Mouse (Mus musculus) CH12.LX (cell line): Measurements from ENCODE around the gene Cep170. TPM values are rescaled to one million over a fixed set of nuclear protein-coding genes. Genes with fewer than 3 reads are reported as not detected.
A peak's percentile ranks its signal among the peaks of the same experiment; 100 is the strongest.

Source experiments
- DNase-seq: peaks from one replicate; pipeline ENCODE4 v3.0.0-alpha.2; 2013; ENCODE audit errors: extremely low read depth
- H3K27ac ChIP-seq: 2 replicates; pipeline ENCODE4 v1.5.1; 2012; ENCODE audit warnings: low read depth, mild to moderate bottlenecking, control low read depth, moderate library complexity; ENCODE audit not compliant: insufficient read depth
- H3K27me3 ChIP-seq: replicated peaks from 2 replicates; pipeline ENCODE3; 2012; ENCODE audit warnings: inconsistent platforms
- H3K36me3 ChIP-seq, 2 experiments: replicated peaks in 1 of 2; 2 replicates each; pipeline versions ENCODE3 to v1.6.1; 2012; ENCODE audit warnings: inconsistent platforms in 1 of 2, low read length in 1 of 2, mild to moderate bottlenecking in 1 of 2, mixed read lengths in 1 of 2, moderate library complexity in 1 of 2; ENCODE audit not compliant: control insufficient read depth in 1 of 2, insufficient read depth in 1 of 2
- H3K4me1 ChIP-seq, 2 experiments: 2 replicates each; pipeline ENCODE4 v1.6.1; 2012; ENCODE audit warnings: inconsistent platforms in 1 of 2, moderate library complexity in 1 of 2; ENCODE audit not compliant: insufficient read depth in 2 of 2, control insufficient read depth in 1 of 2
- H3K4me2 ChIP-seq: 2 replicates; pipeline ENCODE4 v1.6.1; 2012; ENCODE audit warnings: low read depth, mild to moderate bottlenecking, control low read depth; ENCODE audit not compliant: poor library complexity, insufficient read depth, severe bottlenecking
- H3K4me3 ChIP-seq, 3 experiments: fragments of 150-350 bp in 1 of 3; sonication (generic) in 1 of 3; replicated peaks in 1 of 3; 2 replicates each; pipeline versions ENCODE3 to v1.5.1; 2011 to 2012; ENCODE audit warnings: low read depth in 2 of 3, low read length in 2 of 3, mild to moderate bottlenecking in 2 of 3, moderate library complexity in 2 of 3, control low read depth in 1 of 3, improper control_type of control experiment in 1 of 3, inconsistent platforms in 1 of 3, mixed read lengths in 1 of 3; ENCODE audit not compliant: poor library complexity in 1 of 3
- H3K79me2 ChIP-seq: replicated peaks from 2 replicates; pipeline ENCODE4 v1.6.1; 2012; ENCODE audit warnings: mild to moderate bottlenecking, moderate library complexity; ENCODE audit not compliant: control insufficient read depth, poor library complexity, insufficient read depth, severe bottlenecking; ENCODE audit errors: extremely low read depth
- H3K9ac ChIP-seq: 2 replicates; pipeline ENCODE4 v1.6.1; 2012; ENCODE audit warnings: low read depth, mild to moderate bottlenecking, control low read depth, moderate library complexity; ENCODE audit not compliant: insufficient read depth
- H3K9me3 ChIP-seq: replicated peaks from 2 replicates; pipeline ENCODE3; 2012; ENCODE audit warnings: low read length, inconsistent platforms, mixed read lengths
- BHLHE40 ChIP-seq: IDR thresholded peaks from 2 replicates; pipeline ENCODE4 v1.6.1; 2011; ENCODE audit warnings: mild to moderate bottlenecking, low read depth, low read length, improper control_type of control experiment
- CHD1 ChIP-seq: IDR thresholded peaks from 2 replicates; pipeline ENCODE4 v1.6.1; 2012; ENCODE audit warnings: low read depth, low read length, improper control_type of control experiment, inconsistent platforms
- CHD2 ChIP-seq: IDR thresholded peaks from 2 replicates; pipeline ENCODE4 v1.6.1; 2011; ENCODE audit warnings: low read length, improper control_type of control experiment
- CTCF ChIP-seq, 2 experiments: IDR thresholded peaks in 1 of 2; conservative IDR thresholded peaks in 1 of 2; 2 replicates each; pipeline ENCODE4 v1.5.1; 2011 to 2012; ENCODE audit warnings: low read depth in 2 of 2, low read length in 2 of 2, improper control_type of control experiment in 1 of 2, inconsistent platforms in 1 of 2, mild to moderate bottlenecking in 1 of 2, moderate library complexity in 1 of 2
- E2F4 ChIP-seq: IDR thresholded peaks from 2 replicates; pipeline ENCODE4 v1.6.1; 2011; ENCODE audit warnings: low read depth, low read length, improper control_type of control experiment; ENCODE audit not compliant: insufficient replicate concordance
- ELF1 ChIP-seq: IDR thresholded peaks from 2 replicates; pipeline ENCODE4 v1.6.1; 2014; ENCODE audit warnings: low read depth, mild to moderate bottlenecking, inconsistent platforms, low read length, improper control_type of control experiment
- EP300 ChIP-seq: IDR thresholded peaks from 2 replicates; pipeline ENCODE4 v1.6.1; 2011; ENCODE audit warnings: low read length, improper control_type of control experiment
- ETS1 ChIP-seq: conservative IDR thresholded peaks from 2 replicates; pipeline ENCODE4 v1.6.1; 2012; ENCODE audit warnings: low read depth, mild to moderate bottlenecking, inconsistent platforms, low read length, improper control_type of control experiment, moderate library complexity
- GABPA ChIP-seq: IDR thresholded peaks from 2 replicates; pipeline ENCODE4 v1.6.1; 2012; ENCODE audit warnings: low read depth, low read length, improper control_type of control experiment, inconsistent platforms; ENCODE audit not compliant: insufficient replicate concordance
- HCFC1 ChIP-seq: IDR thresholded peaks from 2 replicates; pipeline ENCODE4 v1.6.1; 2012; ENCODE audit warnings: low read depth, mild to moderate bottlenecking, inconsistent platforms, low read length, improper control_type of control experiment
- JUN ChIP-seq: IDR thresholded peaks from 2 replicates; pipeline ENCODE4 v1.6.1; 2011; ENCODE audit warnings: low read depth, mild to moderate bottlenecking, low read length, improper control_type of control experiment, moderate library complexity; ENCODE audit not compliant: insufficient read depth
- JUND ChIP-seq: conservative IDR thresholded peaks from 2 replicates; pipeline ENCODE4 v1.6.1; 2011; ENCODE audit warnings: low read depth, low read length, improper control_type of control experiment
- KAT2A ChIP-seq: IDR thresholded peaks from 2 replicates; pipeline ENCODE4 v1.6.1; 2012; ENCODE audit warnings: low read length, improper control_type of control experiment, inconsistent platforms; ENCODE audit not compliant: insufficient replicate concordance
- MAFK ChIP-seq: IDR thresholded peaks from 2 replicates; pipeline ENCODE4 v1.6.1; 2011; ENCODE audit warnings: low read length, improper control_type of control experiment; ENCODE audit not compliant: insufficient replicate concordance
- MAX ChIP-seq: IDR thresholded peaks from 2 replicates; pipeline ENCODE4 v1.6.1; 2011; ENCODE audit warnings: low read length, improper control_type of control experiment
- MAZ ChIP-seq: IDR thresholded peaks from 2 replicates; pipeline ENCODE4 v1.6.1; 2012; ENCODE audit warnings: low read depth, mild to moderate bottlenecking, inconsistent platforms, low read length, improper control_type of control experiment, moderate library complexity
- MEF2A ChIP-seq: IDR thresholded peaks from 2 replicates; pipeline ENCODE4 v1.6.1; 2014; ENCODE audit warnings: low read depth, mild to moderate bottlenecking, inconsistent platforms, low read length, improper control_type of control experiment, borderline replicate concordance
- MYC ChIP-seq: IDR thresholded peaks from 2 replicates; pipeline ENCODE4 v1.6.1; 2011; ENCODE audit warnings: low read depth, mild to moderate bottlenecking, improper control_type of control experiment, low read length
- NELFE ChIP-seq: IDR thresholded peaks from 2 replicates; pipeline ENCODE4 v1.6.1; 2011; ENCODE audit warnings: low read depth, low read length, improper control_type of control experiment
- NRF1 ChIP-seq: IDR thresholded peaks from 2 replicates; pipeline ENCODE4 v1.6.1; 2014; ENCODE audit warnings: low read depth, mild to moderate bottlenecking, inconsistent platforms, low read length, improper control_type of control experiment, moderate library complexity
- PAX5 ChIP-seq: IDR thresholded peaks from 2 replicates; pipeline ENCODE4 v1.6.1; 2012; ENCODE audit warnings: low read length, inconsistent platforms, mixed read lengths
- POLR2A ChIP-seq: IDR thresholded peaks from 2 replicates; pipeline ENCODE4 v1.6.1; 2011; ENCODE audit warnings: low read depth, mild to moderate bottlenecking, improper control_type of control experiment, low read length
- RAD21 ChIP-seq: IDR thresholded peaks from 2 replicates; pipeline ENCODE4 v1.6.1; 2011; ENCODE audit warnings: low read depth, mild to moderate bottlenecking, low read length, improper control_type of control experiment, moderate library complexity
- RCOR1 ChIP-seq: conservative IDR thresholded peaks from 2 replicates; pipeline ENCODE4 v1.6.1; 2012; ENCODE audit warnings: low read depth, mild to moderate bottlenecking, inconsistent platforms, low read length, improper control_type of control experiment
- SIN3A ChIP-seq: IDR thresholded peaks from 2 replicates; pipeline ENCODE4 v1.6.1; 2012; ENCODE audit warnings: low read length, improper control_type of control experiment, inconsistent platforms
- SMC3 ChIP-seq: IDR thresholded peaks from 2 replicates; pipeline ENCODE4 v1.6.1; 2011; ENCODE audit warnings: low read depth, low read length, improper control_type of control experiment
- TBP ChIP-seq: conservative IDR thresholded peaks from 2 replicates; pipeline ENCODE4 v1.6.1; 2011; ENCODE audit warnings: low read depth, low read length, improper control_type of control experiment
- TCF12 ChIP-seq: IDR thresholded peaks from 2 replicates; pipeline ENCODE4 v1.6.1; 2014; ENCODE audit warnings: low read depth, mild to moderate bottlenecking, inconsistent platforms, low read length, improper control_type of control experiment
- USF1 ChIP-seq: IDR thresholded peaks from 2 replicates; pipeline ENCODE4 v1.6.1; 2014; ENCODE audit warnings: low read depth, mild to moderate bottlenecking, inconsistent platforms, low read length, improper control_type of control experiment
- USF2 ChIP-seq: conservative IDR thresholded peaks from 2 replicates; pipeline ENCODE4 v1.6.1; 2011; ENCODE audit warnings: low read depth, low read length, improper control_type of control experiment
- ZC3H11A ChIP-seq: IDR thresholded peaks from 2 replicates; pipeline ENCODE4 v1.6.1; 2012; ENCODE audit warnings: low read depth, mild to moderate bottlenecking, inconsistent platforms, low read length, improper control_type of control experiment
- ZMIZ1 ChIP-seq: IDR thresholded peaks from 2 replicates; pipeline ENCODE4 v1.6.1; 2012; ENCODE audit warnings: low read depth, mild to moderate bottlenecking, inconsistent platforms, low read length, improper control_type of control experiment
- dilution Hi-C: fragments of 300-500 bp; cut with MboI; formaldehyde crosslinking; loops from 2 replicates; pipeline ENCODE4 v1.14.3; 2020; ENCODE audit warnings: low sequenced_read_pairs; ENCODE audit not compliant: extremely low pct_unique_long_range_greater_than_20kb, extremely low pct_ligation_motif_present
- in situ Hi-C: fragments of 300-500 bp; cut with MboI; formaldehyde crosslinking; loops from 3 replicates; pipeline ENCODE4 v1.14.3; 2019; ENCODE audit warnings: low sequenced_read_pairs, low pct_ligation_motif_present, low pct_unique_long_range_greater_than_20kb, mixed read lengths
- polyA plus RNA-seq: library from polyadenylated mRNA; unstranded; fragments of >175 nt; gene quantifications from 2 replicates; pipeline ENCODE4 v1.2.1, GENCODE M21; 2012; ENCODE audit warnings: low read depth; ENCODE audit not compliant: insufficient read length
- total RNA-seq, 2 experiments: library from RNA; depleted of rRNA; stranded (reverse); fragments of 300-350 nt in 1 of 2; fragments of >200 nt in 1 of 2; gene quantifications; 2 replicates each; pipeline ENCODE4 v1.2.3; 2012 to 2014

Cep170 gene
- total and polyA plus RNA-seq, 3 experiments = 14.8 to 16.6 (median 16.1) TPM

DNA sequence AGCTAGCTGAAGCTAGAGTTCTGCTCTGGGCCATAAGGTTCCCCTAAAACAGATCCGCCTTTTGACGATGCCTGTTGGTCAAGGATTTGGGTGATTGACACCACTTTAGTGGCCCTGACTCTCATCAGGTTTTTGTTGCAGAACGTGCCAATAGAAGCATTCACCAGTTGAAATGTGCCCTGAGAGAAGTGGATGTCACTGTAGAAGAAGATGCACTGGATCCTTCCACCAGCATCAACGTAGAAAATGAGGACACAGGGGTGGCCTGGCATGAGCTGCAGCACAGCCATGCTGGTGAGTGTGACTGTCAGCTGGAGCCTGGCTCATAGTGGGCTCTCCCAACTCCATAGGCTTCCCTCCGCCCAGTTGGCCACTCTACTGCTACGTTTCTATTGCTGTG lies 10.7 kb upstream of the Cep170 start:
- TF ChIP-seq POLR2A (0 out of 2 replicates have a peak, but pooled peaks have one; percentile 17), SIN3A (no peak), JUN (no peak)
- peaks cover 4 to 27% of the 10 kb centered on the region in 2 experiments for H3K36me3 ChIP-seq
- DNase-seq = no peak
- H3K79me2 ChIP-seq = peaks cover 8% of the 10 kb centered on the region
- in situ Hi-C loops = no loop called here
- peak overlapping the region; percentile 25; the same call in 1 of the 2 replicates for H3K9ac ChIP-seq
- peak overlapping the region in 1 of 3 experiments; percentile 9 for H3K4me3 ChIP-seq
- dilution Hi-C loops = no loop called here
- peak overlapping the region; percentile 94; the same call in 1 of the 2 replicates for H3K4me2 ChIP-seq
- peak overlapping the region; percentile 83 for H3K27ac ChIP-seq
- H3K27me3 ChIP-seq = no peaks in the 10 kb centered on the region
- H3K9me3 ChIP-seq = no peaks in the 10 kb centered on the region
- peaks cover 21 to 73% of the 10 kb centered on the region in 2 experiments for H3K4me1 ChIP-seq

DNA sequence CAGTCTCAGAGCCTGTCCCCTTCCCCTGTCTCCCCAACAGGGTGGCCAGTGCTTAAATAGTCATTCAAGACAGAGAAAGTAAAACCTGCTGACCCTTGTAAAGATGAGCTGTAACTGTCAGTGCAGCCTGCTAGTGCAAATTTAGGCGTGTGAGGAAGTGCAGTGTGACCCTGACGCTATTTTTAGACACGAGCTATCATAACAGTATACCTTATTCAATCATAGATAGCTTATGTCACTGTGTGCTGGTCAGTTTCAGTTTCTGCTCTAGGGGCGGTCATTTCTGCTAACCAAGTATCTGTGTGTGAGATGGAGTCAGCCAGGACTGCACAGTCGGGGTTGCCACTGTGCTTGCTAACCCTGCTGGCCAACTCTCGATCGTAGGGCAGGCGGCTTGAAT lies 10.0 kb upstream of the Cep170 start:
- Histone ChIP-seq H3K4me2 (peak overlapping the region; percentile 94), H3K4me1 (peaks cover 25 to 80% of the 10 kb centered on the region in 2 experiments), H3K9me3 (no peaks in the 10 kb centered on the region), H3K9ac (peak overlapping the region; percentile 25), H3K27ac (peak overlapping the region; percentile 83), H3K4me3 (no peak overlapping the region), H3K36me3 (peaks cover 3 to 21% of the 10 kb centered on the region in 2 experiments), H3K27me3 (no peaks in the 10 kb centered on the region), H3K79me2 (peaks cover 8% of the 10 kb centered on the region)
- in situ Hi-C loops = no loop called here
- dilution Hi-C loops = no loop called here
- DNase-seq = peak; percentile 65
- TF ChIP-seq MAX (peak; percentile 39; the same call in 1 of the 2 replicates), RAD21 (no peak), JUND (peak; percentile 86), RCOR1 (peak; percentile 87), ETS1 (peak; percentile 96), MAZ (no peak; the same call in 1 of the 2 replicates), TCF12 (peak; percentile 87), KAT2A (no peak), USF1 (no peak), ELF1 (peak; percentile 59), SIN3A (no peak; the same call in none of the 2 replicates), NRF1 (0 out of 2 replicates have a peak, but pooled peaks have one; percentile 30), GABPA (no peak), CHD2 (peak; percentile 52; the same call in 1 of the 2 replicates), NELFE (no peak), EP300 (peak; percentile 96), SMC3 (peak; percentile 11; the same call in 1 of the 2 replicates), JUN (peak; percentile 92), POLR2A (no peak), ZC3H11A (no peak), USF2 (no peak), CHD1 (peak; percentile 47; the same call in 1 of the 2 replicates), BHLHE40 (peak; percentile 90), E2F4 (no peak), TBP (no peak), PAX5 (no peak), CTCF (conservative IDR thresholded peaks at IDR 0.05 in 1 of 2, IDR thresholded peaks at IDR 0.05 in 1 of 2; ENCODE audit: low read depth in 2 of 2, low read length in 2 of 2) (no peak), MYC (no peak), ZMIZ1 (0 out of 2 replicates have a peak, but pooled peaks have one; percentile 34), HCFC1 (no peak), MAFK (peak; percentile 63; the same call in 1 of the 2 replicates), MEF2A (peak; percentile 99)
